Mouse (Mus musculus) thymus, postnatal 14 days (tissue): Measurements from ENCODE around the gene Rngtt.

Experiments
- DNase-seq: peaks from one replicate; pipeline ENCODE4 v3.0.0; 2021

Rngtt gene

DNA sequence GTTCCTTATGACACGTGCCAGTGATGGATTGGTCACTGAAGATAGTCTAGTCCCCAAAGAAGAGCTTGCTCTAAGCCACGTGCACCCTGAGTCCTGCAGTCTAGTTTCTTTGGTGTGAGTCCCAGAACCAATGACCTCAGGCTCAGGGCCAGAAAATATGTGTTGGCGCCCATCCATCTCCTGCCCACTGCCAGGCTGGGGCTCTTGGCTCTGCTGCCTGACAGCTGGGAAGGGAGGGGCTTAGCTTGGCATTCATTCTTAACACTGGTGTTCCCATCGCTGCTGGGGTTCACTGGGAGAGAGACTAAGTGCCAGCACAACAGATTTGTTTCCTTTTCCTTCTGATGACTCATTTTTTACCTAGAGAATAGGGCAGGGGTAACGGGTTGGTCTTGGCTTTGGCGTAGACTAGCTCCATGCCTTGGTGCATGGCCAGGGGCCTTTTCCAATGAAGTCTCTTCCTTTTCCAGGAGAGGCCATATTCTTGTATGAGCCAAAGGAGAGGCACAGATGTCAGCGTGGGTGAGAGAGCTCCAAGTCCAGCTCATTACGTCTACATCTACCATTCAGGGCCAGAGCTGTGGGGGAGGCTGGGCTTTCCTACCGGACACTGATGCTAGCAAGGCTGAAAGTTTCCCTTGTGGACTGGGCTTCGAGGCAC lies 214.5 kb downstream of the Rngtt start:
- DNase-seq = no peak

DNA sequence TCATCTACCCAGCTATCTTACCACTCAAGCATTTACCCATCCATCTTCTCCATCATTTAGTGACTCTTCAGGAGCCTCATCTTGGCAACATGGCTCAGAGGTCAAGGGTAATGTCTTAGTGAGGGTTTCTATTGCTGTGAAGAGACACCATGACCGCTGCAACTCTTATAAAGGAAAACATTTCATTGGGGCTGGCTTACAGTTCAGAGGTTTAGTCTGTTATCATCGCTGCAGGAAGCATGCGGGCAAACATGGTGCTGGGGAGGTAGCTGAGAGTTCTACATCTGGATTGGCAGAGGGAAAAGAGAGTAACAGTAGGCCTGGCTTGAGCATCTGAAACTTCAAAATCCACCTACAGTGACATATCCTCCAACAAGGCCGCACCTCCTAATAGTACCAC lies 215.2 kb downstream of the Rngtt start:
- DNase-seq = no peak

DNA sequence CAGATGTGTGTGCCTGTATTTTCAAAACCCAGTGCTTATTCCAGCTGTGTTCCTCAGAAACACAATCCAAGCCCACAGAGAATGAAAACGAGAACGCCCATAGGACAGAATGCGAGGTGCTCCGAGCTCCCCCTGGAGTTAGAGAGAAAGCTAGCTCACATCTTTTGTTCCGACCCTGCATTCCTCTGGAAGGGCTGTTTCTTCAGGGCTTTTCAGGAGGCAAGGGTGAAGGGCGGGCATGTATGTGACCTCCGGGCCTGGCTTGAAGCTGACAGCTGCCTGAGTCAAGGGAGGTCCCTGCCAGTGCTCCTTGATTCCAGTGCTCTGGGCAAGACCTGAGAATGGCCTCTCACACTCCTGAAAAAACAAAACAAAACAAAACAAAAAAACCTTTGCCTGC lies 216.0 kb downstream of the Rngtt start:
- no peak for DNase-seq

DNA sequence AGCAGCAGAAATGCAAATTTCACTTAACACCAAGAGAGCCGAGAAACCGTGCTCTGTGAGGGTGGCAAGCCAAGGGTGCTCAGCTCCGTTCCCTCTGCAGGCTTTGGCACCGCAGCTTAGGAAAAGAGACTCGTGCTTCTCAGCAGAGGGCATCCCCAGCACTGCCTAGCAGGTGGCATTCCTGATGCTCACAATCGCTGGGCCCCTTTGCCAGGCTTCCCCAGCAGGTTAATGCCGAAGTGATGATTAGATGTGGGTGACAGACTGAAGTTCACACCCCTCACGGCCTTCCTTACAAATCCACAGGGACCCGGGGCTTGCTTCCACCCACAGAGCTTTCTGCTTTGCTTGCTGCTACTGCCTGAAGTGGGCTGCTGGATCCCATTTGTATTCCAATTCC lies 216.6 kb downstream of the Rngtt start:
- no peak for DNase-seq

DNA sequence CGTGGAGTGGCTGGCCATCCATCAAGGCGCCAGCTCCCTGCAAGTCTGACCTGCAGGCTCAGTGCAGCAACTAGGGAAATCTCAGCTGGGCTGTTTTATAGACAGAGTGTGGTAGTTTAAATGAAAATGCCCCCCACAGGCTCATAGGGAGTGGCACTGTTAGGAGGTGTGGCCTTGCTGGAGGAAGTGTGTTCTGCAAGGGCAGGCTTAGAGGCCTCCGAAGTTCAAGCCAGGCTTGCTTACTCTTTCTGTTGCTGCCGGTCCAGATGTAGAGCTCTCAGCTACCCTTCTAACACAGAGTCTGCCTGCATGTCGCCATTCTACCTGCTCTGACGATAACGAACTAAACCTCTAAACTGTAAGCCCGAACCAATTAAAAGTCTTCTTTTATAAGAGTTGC lies 222.5 kb downstream of the Rngtt start:
- no peak for DNase-seq

DNA sequence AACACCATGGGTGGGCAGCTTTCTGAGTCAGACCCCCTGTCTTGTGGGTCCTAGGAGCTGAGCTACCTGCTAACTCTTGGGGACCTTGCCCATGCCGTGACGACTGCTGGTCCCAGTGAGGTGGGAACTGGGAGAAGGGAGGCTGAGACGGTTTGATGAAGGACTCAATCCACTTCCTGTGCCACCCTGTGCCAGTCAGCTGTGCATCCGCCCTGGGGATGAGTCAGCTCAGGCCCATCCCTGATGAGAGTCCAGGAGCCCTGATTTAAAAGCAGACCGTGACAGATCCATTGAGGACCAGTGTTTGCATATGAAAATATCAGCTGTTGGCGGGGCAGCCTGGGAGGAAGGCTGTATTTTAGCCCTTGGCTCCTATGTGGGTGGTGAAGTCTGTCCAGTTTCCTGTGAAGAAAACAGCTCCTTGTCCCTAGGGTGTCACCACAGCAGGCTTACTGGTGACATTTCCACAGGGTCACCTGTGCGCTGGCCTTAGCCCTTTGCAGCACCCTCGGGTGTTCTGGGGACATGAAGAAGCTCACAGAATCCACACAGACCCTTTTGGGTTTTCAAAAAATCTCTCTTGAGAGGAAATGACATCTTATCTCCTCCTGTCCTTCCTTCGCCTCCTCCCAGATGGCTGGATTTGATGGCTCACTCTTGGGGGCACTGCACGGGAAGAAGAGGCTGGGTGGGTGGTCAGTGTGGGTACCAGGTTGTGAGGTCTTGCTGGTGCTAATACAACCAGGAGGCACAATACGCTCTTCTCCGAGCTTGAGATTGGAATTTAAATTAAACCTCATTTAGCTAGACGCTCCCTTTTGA lies 234.9 kb downstream of the Rngtt start:
- DNase-seq = no peak

DNA sequence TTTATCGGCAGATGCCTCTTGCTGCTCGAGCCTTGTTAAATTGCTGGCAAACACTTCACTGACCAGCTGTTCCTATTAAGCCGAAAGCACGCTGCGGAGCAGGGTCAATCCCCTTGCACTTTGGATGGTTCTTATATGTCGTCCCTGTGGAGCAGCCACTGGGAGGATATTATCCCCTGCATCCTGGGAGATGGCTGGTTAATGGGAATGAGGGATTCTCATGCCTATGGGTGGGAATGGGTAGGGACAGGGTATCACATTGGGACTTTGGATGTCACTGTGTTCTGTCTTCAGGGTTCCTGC lies 235.4 kb downstream of the Rngtt start:
- DNase-seq = no peak

DNA sequence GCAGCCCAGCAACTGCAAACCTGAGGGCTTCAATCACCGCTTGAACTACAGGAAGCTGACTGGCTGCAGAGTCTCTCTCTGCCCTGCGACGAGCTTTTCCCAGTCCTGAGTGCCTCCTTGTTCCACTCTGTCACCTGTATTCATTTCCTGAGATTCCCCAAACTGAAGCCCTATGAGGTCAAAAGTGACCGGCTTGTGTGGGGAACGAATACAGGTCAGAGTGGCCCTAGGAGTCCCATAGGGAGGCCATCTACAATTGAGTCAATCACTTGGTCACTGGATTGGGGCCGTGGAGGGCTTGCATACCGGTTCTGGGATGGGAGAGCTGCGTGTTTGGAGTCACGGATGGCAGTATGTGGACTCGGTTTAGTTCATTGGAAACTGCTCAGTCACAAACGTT lies 236.2 kb downstream of the Rngtt start:
- DNase-seq = no peak

DNA sequence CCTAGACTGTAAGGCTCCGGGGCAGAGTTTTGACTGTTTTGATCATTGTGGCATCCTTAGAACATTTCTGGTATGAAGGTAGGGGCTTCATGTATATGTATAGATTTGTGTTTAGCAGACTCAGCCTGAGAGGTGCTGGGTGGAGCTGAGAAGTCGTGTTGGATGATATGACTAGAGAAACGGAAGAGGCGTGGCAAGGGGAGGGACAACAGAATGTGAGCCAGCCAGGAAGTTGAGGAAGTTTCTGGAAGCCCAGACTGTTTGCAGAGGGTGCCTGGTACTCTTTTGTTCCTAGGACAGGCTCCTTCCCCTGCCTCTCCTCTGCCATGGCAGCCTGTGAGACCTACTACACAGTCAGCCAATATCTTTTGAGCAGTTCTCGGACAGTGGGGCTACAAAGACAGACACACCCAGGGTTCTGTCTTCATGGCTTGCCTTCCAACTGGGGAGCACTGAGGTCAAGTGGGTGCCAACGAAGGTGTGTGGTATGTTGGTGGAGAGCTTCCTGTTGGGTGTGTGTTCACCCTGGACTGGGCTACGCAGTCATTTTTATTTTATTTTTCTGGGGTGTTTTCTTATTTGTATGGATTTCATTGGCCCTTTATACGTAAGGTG lies 237.3 kb downstream of the Rngtt start:
- no peak for DNase-seq

DNA sequence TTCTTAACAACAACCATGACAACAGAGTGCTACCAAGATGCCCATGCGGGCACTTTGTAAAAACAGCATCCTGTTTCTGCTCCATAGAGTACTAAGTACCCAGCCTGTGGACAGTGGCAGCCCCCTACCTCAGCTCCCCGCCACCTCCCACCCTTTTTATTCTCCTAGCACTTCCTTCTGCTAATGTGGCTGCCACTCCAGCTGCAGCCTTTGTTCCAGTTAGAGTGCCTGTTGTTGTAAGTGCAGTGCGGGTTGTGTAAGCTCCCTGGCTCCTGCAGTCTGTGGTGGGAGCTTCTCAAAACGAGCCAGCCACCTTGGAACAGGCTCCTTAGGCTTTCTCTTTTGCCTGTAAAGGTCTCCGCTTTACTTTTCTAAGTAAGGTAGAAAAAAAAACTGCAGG lies 239.5 kb downstream of the Rngtt start:
- DNase-seq = no peak
